Mouse (Mus musculus) G1E-ER4 (cell line): ENCODE results near the gene Thsd7b. TPM values are rescaled to one million over a fixed set of nuclear protein-coding genes. Genes with fewer than 3 reads are reported as not detected.

Experiments
- GATA1 ChIP-seq: IDR thresholded peaks from one replicate; pipeline ENCODE4 v1.8.0; 2012; ENCODE audit warnings: low read length, inconsistent platforms
- polyA plus RNA-seq: library from polyadenylated mRNA; stranded (reverse); fragments of >175 nt; gene quantifications from 2 replicates; pipeline ENCODE4 v1.2.3, GENCODE M21; 2012

Gene Thsd7b
- polyA plus RNA-seq, 1 experiment, result not detected

GRCm38 (mm10) chr1:129712706-129713105 lies 439.6 kb downstream of the Thsd7b start:
- no peak for TF ChIP-seq GATA1

- TF ChIP-seq GATA1, result no peak
Measured at GRCm38 (mm10) chr1:129713571-129713970, 440.5 kb downstream of the Thsd7b start.

- no peak for TF ChIP-seq GATA1
Measured at GRCm38 (mm10) chr1:129719592-129719991, 446.5 kb downstream of the Thsd7b start.

GRCm38 (mm10) chr1:129731991-129732390 lies 458.9 kb downstream of the Thsd7b start:
- no peak for TF ChIP-seq GATA1

GRCm38 (mm10) chr1:129747595-129747994 lies 474.5 kb downstream of the Thsd7b start:
- no peak for TF ChIP-seq GATA1

GRCm38 (mm10) chr1:129756548-129757240 lies 483.6 kb downstream of the Thsd7b start:
- TF ChIP-seq GATA1, result no peak

- no peak for TF ChIP-seq GATA1
Measured at GRCm38 (mm10) chr1:129759003-129759402, 485.9 kb downstream of the Thsd7b start.

- TF ChIP-seq GATA1, result peak; percentile 87
Measured at GRCm38 (mm10) chr1:129761234-129761633, 488.1 kb downstream of the Thsd7b start.

GRCm38 (mm10) chr1:129764748-129765147 lies 491.6 kb downstream of the Thsd7b start:
- no peak for TF ChIP-seq GATA1

GRCm38 (mm10) chr1:129777055-129777454 lies 504.0 kb downstream of the Thsd7b start:
- peak; percentile 82 for TF ChIP-seq GATA1

- TF ChIP-seq GATA1, result no peak
Measured at GRCm38 (mm10) chr1:129779506-129779905, 506.4 kb downstream of the Thsd7b start.

GRCm38 (mm10) chr1:129780589-129780988 lies 507.5 kb downstream of the Thsd7b start:
- TF ChIP-seq GATA1, result no peak

GRCm38 (mm10) chr1:129798519-129798918 lies 525.4 kb downstream of the Thsd7b start:
- TF ChIP-seq GATA1, result no peak

GRCm38 (mm10) chr1:129826927-129827326 lies 553.8 kb downstream of the Thsd7b start:
- no peak for TF ChIP-seq GATA1

GRCm38 (mm10) chr1:129837324-129837723 lies 564.2 kb downstream of the Thsd7b start:
- no peak for TF ChIP-seq GATA1

- no peak for TF ChIP-seq GATA1
Measured at GRCm38 (mm10) chr1:129837776-129838175, 564.7 kb downstream of the Thsd7b start.

- no peak for TF ChIP-seq GATA1
Measured at GRCm38 (mm10) chr1:129838486-129838885, 565.4 kb downstream of the Thsd7b start.
